ENCODE assay signal across 8 mouse cellular contexts in the genomic region with DNA sequence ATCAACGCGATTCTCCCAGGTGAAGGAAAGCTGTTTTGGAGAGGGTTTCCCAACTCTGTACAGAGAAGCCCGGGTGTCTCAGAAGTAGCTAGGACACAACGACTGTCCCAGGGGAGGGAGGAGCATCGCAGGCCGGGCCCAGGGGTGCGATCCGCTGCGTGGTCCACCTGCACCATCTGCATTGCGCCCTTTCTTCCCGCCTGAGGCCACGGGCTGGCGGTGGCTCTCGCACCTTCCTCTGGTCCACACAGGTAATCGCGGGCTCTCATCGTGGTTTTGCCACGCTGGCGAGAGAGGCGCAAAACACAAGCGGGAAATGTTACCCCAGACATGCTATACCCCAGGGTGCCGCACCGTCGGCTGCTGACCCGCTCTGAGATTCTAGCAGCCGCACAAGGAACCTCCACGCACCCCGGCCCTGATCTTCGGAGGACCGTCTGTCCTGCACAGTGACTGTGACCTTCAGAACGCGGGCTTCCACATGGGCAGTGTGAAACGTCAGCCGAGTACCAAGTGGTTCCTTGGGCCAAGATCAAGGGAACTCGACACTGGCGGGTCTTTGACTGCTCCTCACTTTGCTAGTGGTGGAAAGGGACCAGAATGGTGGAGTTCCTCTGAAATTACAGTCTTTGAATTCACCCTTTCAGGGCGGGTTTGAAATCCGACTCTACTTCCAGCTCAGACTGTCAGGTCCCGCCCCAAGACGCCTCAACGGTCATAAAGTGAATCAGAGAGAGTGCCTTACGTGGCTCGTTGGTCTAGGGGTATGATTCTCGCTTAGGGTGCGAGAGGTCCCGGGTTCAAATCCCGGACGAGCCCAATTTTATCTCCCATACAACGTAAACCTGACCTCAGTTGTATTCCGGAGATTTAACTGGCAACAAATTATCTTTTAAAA. TPM values are rescaled to one million over a fixed set of nuclear protein-coding genes. Genes with fewer than 3 reads are reported as not detected.
DNase-seq lines count a peak whose midpoint lies in the region; ATAC-seq and TF ChIP-seq lines count a peak whose summit lies in the region.

No protein-coding gene starts in this region.

- no peak for TF ChIP-seq CTCF in ES-Bruce4 (IDR thresholded peaks at IDR 0.05; ENCODE audit: low read depth, low read length)
- no peak for TF ChIP-seq CTCF in lung, embryonic 14.5 days (IDR thresholded peaks at IDR 0.05; ENCODE audit: low read depth)
- no peak for TF ChIP-seq CTCF in thymus, adult 2 months (IDR thresholded peaks at IDR 0.05; ENCODE audit: borderline replicate concordance, control insufficient read depth, extremely low read depth, insufficient read depth, low read length, poor library complexity)

- H3K27ac ChIP-seq in ES-Bruce4 (ENCODE audit: insufficient read depth, low read length): peak overlapping the region; percentile 76
- H3K27ac ChIP-seq in forebrain, embryonic 12.5 days: no peak overlapping the region
- H3K27ac ChIP-seq in lung, embryonic 14.5 days (ENCODE audit: low read depth): peak overlapping the region; percentile 61
- no peak overlapping the region for H3K27ac ChIP-seq in neural tube, embryonic 14.5 days (ENCODE audit: low read depth, low read length)
- H3K27ac ChIP-seq in thymus, adult 2 months (ENCODE audit: control insufficient read depth, insufficient read depth, low read length): no peak overlapping the region

- H3K9ac ChIP-seq in ES-Bruce4 (ENCODE audit: low read depth, poor library complexity, severe bottlenecking): peak overlapping the region; percentile 89
- peak overlapping the region; percentile 55 for H3K9ac ChIP-seq in forebrain, embryonic 12.5 days
- H3K9ac ChIP-seq in lung, embryonic 14.5 days: peak overlapping the region; percentile 62
- 0 out of 2 replicates have a peak overlapping the region, but pooled peaks have one; percentile 25 for H3K9ac ChIP-seq in neural tube, embryonic 14.5 days (replicated peaks; ENCODE audit: low read depth, low read length)

- TF ChIP-seq EP300 in ES-Bruce4 (IDR thresholded peaks at IDR 0.05; ENCODE audit: insufficient read depth, low read depth, low read length): 0 out of 2 replicates have a peak, but pooled peaks have one; percentile 35

- no peaks in the 10 kb centered on the region for H3K27me3 ChIP-seq in ES-Bruce4 (ENCODE audit: control insufficient read depth, insufficient read depth, low read length, poor library complexity, severe bottlenecking)
- peaks cover 38% of the 10 kb centered on the region for H3K27me3 ChIP-seq in forebrain, embryonic 12.5 days
- H3K27me3 ChIP-seq in lung, embryonic 14.5 days (ENCODE audit: insufficient read depth, low read length): no peaks in the 10 kb centered on the region
- H3K27me3 ChIP-seq in neural tube, embryonic 14.5 days (ENCODE audit: control insufficient read depth, insufficient read depth, low read length): 0 out of 2 replicates have a peak, but pooled peaks cover 2% of the 10 kb centered on the region
- no peaks in the 10 kb centered on the region for H3K27me3 ChIP-seq in thymus, adult 2 months (ENCODE audit: control insufficient read depth, insufficient read depth, low read length)

- peak; percentile 70 for ATAC-seq in forebrain, embryonic 12.5 days (ENCODE audit: low FRiP score)
- peak; percentile 86 for ATAC-seq in lung, embryonic 14.5 days (ENCODE audit: insufficient read depth)
- peak; percentile 52 for ATAC-seq in neural tube, embryonic 14.5 days (ENCODE audit: low read depth)

- peak overlapping the region; percentile 66 for H3K4me2 ChIP-seq in forebrain, embryonic 12.5 days
- H3K4me2 ChIP-seq in lung, embryonic 14.5 days: peak overlapping the region; percentile 91
- peak overlapping the region; percentile 53 for H3K4me2 ChIP-seq in neural tube, embryonic 14.5 days (ENCODE audit: low read depth, low read length)

- peak; percentile 55 for DNase-seq in brain, adult 2 months (ENCODE audit: low read depth, low spot score)
- peak; percentile 69 to 73 for DNase-seq in heart, postnatal 10 days
- DNase-seq in kidney, postnatal 4 days: peak; percentile 69 to 76
- DNase-seq in lung, embryonic 14.5 days: peak; percentile 95
- peak; percentile 83 for DNase-seq in thymus, adult 2 months

- TF ChIP-seq POLR2A in ES-Bruce4 (IDR thresholded peaks at IDR 0.05; ENCODE audit: insufficient read depth, low read length): peak; percentile 35
- no peak for TF ChIP-seq POLR2A in thymus, adult 2 months (IDR thresholded peaks at IDR 0.05; ENCODE audit: control insufficient read depth, extremely low read depth, insufficient read depth, low read length, poor library complexity)

- H3K9me3 ChIP-seq in ES-Bruce4 (replicated peaks; ENCODE audit: control insufficient read depth, insufficient read depth, low read length, poor library complexity, severe bottlenecking): no peaks in the 10 kb centered on the region
- H3K9me3 ChIP-seq in forebrain, embryonic 12.5 days: no peaks in the 10 kb centered on the region
- H3K9me3 ChIP-seq in lung, embryonic 14.5 days (ENCODE audit: low read depth, low read length): no peaks in the 10 kb centered on the region
- H3K9me3 ChIP-seq in neural tube, embryonic 14.5 days (ENCODE audit: control insufficient read depth, low read length): no peaks in the 10 kb centered on the region

- H3K4me1 ChIP-seq in ES-Bruce4 (ENCODE audit: control insufficient read depth, insufficient read depth, low read length): no peaks in the 10 kb centered on the region
- H3K4me1 ChIP-seq in forebrain, embryonic 12.5 days: peaks cover 6% of the 10 kb centered on the region
- 0 out of 2 replicates have a peak, but pooled peaks cover 5% of the 10 kb centered on the region for H3K4me1 ChIP-seq in lung, embryonic 14.5 days (ENCODE audit: insufficient read depth)
- peaks cover 5% of the 10 kb centered on the region; the same call in 1 of the 2 replicates for H3K4me1 ChIP-seq in neural tube, embryonic 14.5 days (ENCODE audit: control insufficient read depth, insufficient read depth, low read length)
- H3K4me1 ChIP-seq in thymus, adult 2 months (replicated peaks; ENCODE audit: control insufficient read depth, insufficient read depth, low read length): peaks cover 12% of the 10 kb centered on the region

- intact Hi-C loops in heart, postnatal 10 days (cut with DNase I): loop anchor here (10.0 kb wide), 1 partner anchor 204 kb away; no protein-coding TSS in a partner anchor

- no peaks in the 10 kb centered on the region for H3K36me3 ChIP-seq in ES-Bruce4 (ENCODE audit: control insufficient read depth, insufficient read depth, low read length, poor library complexity, severe bottlenecking)
- no peaks in the 10 kb centered on the region for H3K36me3 ChIP-seq in forebrain, embryonic 12.5 days (replicated peaks)
- no peaks in the 10 kb centered on the region for H3K36me3 ChIP-seq in lung, embryonic 14.5 days (ENCODE audit: insufficient read depth)
- H3K36me3 ChIP-seq in neural tube, embryonic 14.5 days (ENCODE audit: control insufficient read depth, insufficient read depth, low read length): no peaks in the 10 kb centered on the region
- H3K36me3 ChIP-seq in thymus, adult 2 months (ENCODE audit: control insufficient read depth, insufficient read depth, low read length): no peaks in the 10 kb centered on the region

- WGBS in forebrain, embryonic 12.5 days: under 1% methylated on average over 50 of the region's 50 CpGs
- 1% methylated on average over 50 of the region's 50 CpGs for WGBS in lung, embryonic 14.5 days
- WGBS in neural tube, embryonic 14.5 days: 1% methylated on average over 50 of the region's 50 CpGs
- under 1% methylated on average over 50 of the region's 50 CpGs for WGBS in thymus, adult 2 months

- H3K4me3 ChIP-seq in ES-Bruce4 (ENCODE audit: low read depth, low read length): peak overlapping the region; percentile 100
- peak overlapping the region; percentile 54 for H3K4me3 ChIP-seq in forebrain, embryonic 12.5 days (replicated peaks)
- H3K4me3 ChIP-seq in lung, embryonic 14.5 days (ENCODE audit: low read depth, low read length): peak overlapping the region; percentile 64
- H3K4me3 ChIP-seq in neural tube, embryonic 14.5 days (ENCODE audit: low read depth, low read length): peak overlapping the region; percentile 38
- H3K4me3 ChIP-seq in thymus, adult 2 months (ENCODE audit: control insufficient read depth, insufficient read depth, low read length): peak overlapping the region; percentile 89

RNA-seq across cellular contexts. Expression of a gene that starts 18.4 kb away (rescaled TPM):
- 52.8 and 57.7 TPM in 2 replicates for polyA plus RNA-seq in ES-Bruce4 (2011; ENCODE audit: insufficient read depth, insufficient read length, low read depth, missing spikeins)
- polyA plus RNA-seq in forebrain, embryonic 12.5 days (2016; fragmentation: Nextera tagmentation; extraction: Ambion mirVana): 43.2 and 43.8 TPM in 2 replicates
- 10 to 100 TPM; 79.8 to 85.1 TPM for total RNA-seq in heart, postnatal 10 days (2021)
- 59.4 and 60.8 TPM in 2 replicates for polyA plus RNA-seq in lung, embryonic 14.5 days (2014; fragmentation: Nextera tagmentation; extraction: Ambion mirVana)
- polyA plus RNA-seq in neural tube, embryonic 14.5 days (2014; fragmentation: Nextera tagmentation; extraction: Ambion mirVana): 28.1 and 29.4 TPM in 2 replicates
- 85.0 and 106 TPM in 2 replicates for polyA plus RNA-seq in thymus, adult 2 months (2012; rRNA removed)

RNA-seq across cellular contexts. Expression of a gene that starts 37.6 kb away (rescaled TPM):
- polyA plus RNA-seq in ES-Bruce4 (2011; ENCODE audit: insufficient read depth, insufficient read length, low read depth, missing spikeins): 8.3 and 9.8 TPM in 2 replicates
- 2.3 and 5.5 TPM in 2 replicates for polyA plus RNA-seq in forebrain, embryonic 12.5 days (2016; fragmentation: Nextera tagmentation; extraction: Ambion mirVana)
- under 1 TPM; 0.42 to 0.48 TPM for total RNA-seq in heart, postnatal 10 days (2021)
- polyA plus RNA-seq in lung, embryonic 14.5 days (2014; fragmentation: Nextera tagmentation; extraction: Ambion mirVana): 2.7 and 3.6 TPM in 2 replicates
- 0.48 TPM in 1 of 2 replicates, not detected in the other for polyA plus RNA-seq in neural tube, embryonic 14.5 days (2014; fragmentation: Nextera tagmentation; extraction: Ambion mirVana)
- 0.18 and 0.22 TPM in 2 replicates for polyA plus RNA-seq in thymus, adult 2 months (2012; rRNA removed)

RNA-seq across cellular contexts. Expression of a gene that starts 49.9 kb away (rescaled TPM):
- 194 and 196 TPM in 2 replicates for polyA plus RNA-seq in ES-Bruce4 (2011; ENCODE audit: insufficient read depth, insufficient read length, low read depth, missing spikeins)
- 736 and 763 TPM in 2 replicates for polyA plus RNA-seq in forebrain, embryonic 12.5 days (2016; fragmentation: Nextera tagmentation; extraction: Ambion mirVana)
- 1,000 to 10,000 TPM; 1,294 to 1,362 TPM for total RNA-seq in heart, postnatal 10 days (2021)
- 650 and 732 TPM in 2 replicates for polyA plus RNA-seq in lung, embryonic 14.5 days (2014; fragmentation: Nextera tagmentation; extraction: Ambion mirVana)
- polyA plus RNA-seq in neural tube, embryonic 14.5 days (2014; fragmentation: Nextera tagmentation; extraction: Ambion mirVana): 804 and 840 TPM in 2 replicates
- 152 and 169 TPM in 2 replicates for polyA plus RNA-seq in thymus, adult 2 months (2012; rRNA removed)

RNA-seq across cellular contexts. Expression of a gene that starts 56.0 kb away (rescaled TPM):
- 173 and 197 TPM in 2 replicates for polyA plus RNA-seq in ES-Bruce4 (2011; ENCODE audit: insufficient read depth, insufficient read length, low read depth, missing spikeins)
- polyA plus RNA-seq in forebrain, embryonic 12.5 days (2016; fragmentation: Nextera tagmentation; extraction: Ambion mirVana): 71.9 and 75.9 TPM in 2 replicates
- 10 to 100 TPM; 48.4 to 48.6 TPM for total RNA-seq in heart, postnatal 10 days (2021)
- polyA plus RNA-seq in lung, embryonic 14.5 days (2014; fragmentation: Nextera tagmentation; extraction: Ambion mirVana): 45.4 and 49.5 TPM in 2 replicates
- 37.2 and 42.2 TPM in 2 replicates for polyA plus RNA-seq in neural tube, embryonic 14.5 days (2014; fragmentation: Nextera tagmentation; extraction: Ambion mirVana)
- 6.0 and 6.7 TPM in 2 replicates for polyA plus RNA-seq in thymus, adult 2 months (2012; rRNA removed)

Comparison
In these comparisons a context has a peak if more than half of its experiments do, and no peak if none do; other contexts are left out.
1. H3K27ac ChIP-seq: peak in ES-Bruce4 (single experiment) and lung, embryonic 14.5 days (single experiment); none in forebrain, embryonic 12.5 days (single experiment), neural tube, embryonic 14.5 days (single experiment) and thymus, adult 2 months (single experiment).
2. H3K4me3 ChIP-seq: peak in every context shown above with its lines; median percentile 100 in ES-Bruce4; 89 in thymus, adult 2 months; 64 in lung, embryonic 14.5 days; 54 in forebrain, embryonic 12.5 days; 38 in neural tube, embryonic 14.5 days.
3. H3K9ac ChIP-seq: peak in every context shown above with its lines; median percentile 89 in ES-Bruce4; 62 in lung, embryonic 14.5 days; 55 in forebrain, embryonic 12.5 days; 25 in neural tube, embryonic 14.5 days.
4. Peak in every context shown above with its lines, with median percentiles within 50 percentile points of each other: DNase-seq, ATAC-seq and H3K4me2 ChIP-seq.